Mouse (Mus musculus) left cerebral cortex, adult 11 months (tissue): ENCODE measurements around the gene Tspan4.
A peak's percentile ranks its signal among the peaks of the same experiment; 100 is the strongest.

Source experiments
- DNase-seq: peaks from one replicate; pipeline ENCODE4 v3.0.0; 2022; ENCODE audit warnings: low spot score

The Tspan4 gene

GRCm38 (mm10) chr7:141508160-141508559 lies 33.1 kb downstream of the Tspan4 start:
- no peak for DNase-seq

DNA sequence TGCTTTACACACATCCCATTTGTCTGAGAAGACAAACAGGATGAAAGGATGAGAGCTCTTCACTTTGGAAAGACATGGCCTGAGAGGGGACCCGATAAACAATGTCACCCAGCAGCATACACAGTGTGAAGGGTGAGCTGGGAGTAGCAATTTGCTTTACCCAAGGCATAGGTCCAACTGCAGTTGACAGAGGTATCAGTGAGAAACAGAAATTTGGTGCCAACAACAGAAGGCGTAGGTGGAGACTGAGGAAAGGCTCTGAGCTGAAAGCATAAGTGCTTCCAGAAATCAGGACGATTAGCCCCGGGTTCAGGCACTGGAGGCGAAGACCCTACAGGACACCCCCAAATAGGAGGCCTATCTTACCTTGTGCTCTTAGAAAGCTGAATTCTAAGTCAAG lies 35.2 kb downstream of the Tspan4 start:
- DNase-seq = no peak

DNA sequence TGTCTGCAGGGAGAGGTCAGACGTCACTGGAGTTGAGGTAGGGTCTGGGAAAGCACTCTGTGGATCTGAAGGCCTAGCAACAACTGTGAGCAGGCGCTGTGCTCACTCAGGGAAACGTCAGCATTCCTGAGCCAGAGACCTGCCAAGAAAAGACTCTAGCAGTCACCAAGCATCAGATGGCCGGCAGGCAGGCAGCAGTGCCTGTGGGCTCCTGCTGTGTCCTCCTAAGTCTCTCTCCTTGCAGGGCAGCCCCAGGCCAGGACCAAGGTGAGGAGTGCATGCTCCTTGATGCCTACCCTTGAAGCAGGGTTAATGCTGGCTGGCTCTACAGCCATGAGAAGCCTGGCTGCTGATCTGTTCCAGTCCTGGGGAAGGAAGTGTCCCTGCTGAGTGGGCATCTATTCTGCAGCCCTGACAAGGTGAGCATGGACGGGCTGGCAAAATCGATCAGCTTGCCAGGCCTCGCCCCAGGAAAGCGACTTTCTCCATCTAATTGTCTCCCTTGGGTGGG lies 35.7 kb downstream of the Tspan4 start:
- DNase-seq = no peak

- DNase-seq = no peak
These were observed 42.6 kb downstream of the Tspan4 start for GRCm38 (mm10) chr7:141517638-141518037.

- no peak for DNase-seq
These were observed 43.3 kb downstream of the Tspan4 start for GRCm38 (mm10) chr7:141518296-141518695.

- DNase-seq = no peak
These were observed 43.9 kb downstream of the Tspan4 start for GRCm38 (mm10) chr7:141518926-141519325.

- DNase-seq = no peak
These were observed 44.8 kb downstream of the Tspan4 start for GRCm38 (mm10) chr7:141519795-141520194.

- DNase-seq = no peak
These were observed 48.0 kb downstream of the Tspan4 start for GRCm38 (mm10) chr7:141523007-141523406.

DNA sequence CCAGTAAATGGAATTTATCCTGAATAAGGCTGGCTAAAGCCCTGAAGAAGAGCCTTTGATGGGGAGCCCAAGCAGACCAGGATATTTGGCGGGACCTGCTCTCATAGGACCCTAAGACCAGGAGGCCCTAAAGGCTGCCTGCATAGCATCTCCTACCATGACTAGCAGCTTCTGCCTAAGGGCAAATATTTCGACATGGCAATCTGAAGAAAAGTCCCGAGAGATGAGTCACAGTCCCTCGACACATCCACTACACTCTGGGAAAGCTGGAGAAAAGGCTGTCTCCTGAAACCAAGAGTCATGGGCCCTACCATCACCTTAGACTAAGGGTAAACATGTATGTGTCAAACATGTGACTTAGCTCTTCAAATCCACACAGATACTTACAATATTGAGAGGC lies 49.2 kb downstream of the Tspan4 start:
- no peak for DNase-seq

- peak; percentile 68 for DNase-seq
These were observed 49.9 kb downstream of the Tspan4 start for GRCm38 (mm10) chr7:141524760-141525579.

DNA sequence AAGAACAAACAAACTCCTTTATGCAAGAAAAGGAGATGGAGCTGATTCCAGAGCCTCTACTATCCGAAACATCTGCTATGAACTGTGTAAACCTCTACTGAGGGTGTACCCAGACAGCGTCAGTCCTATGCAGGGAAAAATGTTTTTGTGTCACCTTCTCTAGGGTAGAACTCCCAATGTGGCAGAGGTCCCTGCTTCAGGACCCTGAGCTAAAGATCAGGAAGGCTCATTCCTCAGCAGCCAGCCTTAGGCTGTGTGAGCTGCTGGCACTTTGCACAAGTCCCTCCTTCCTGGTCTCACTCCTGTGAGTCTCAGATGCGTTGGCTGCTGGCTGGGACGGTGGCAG lies 50.5 kb downstream of the Tspan4 start:
- no peak for DNase-seq

GRCm38 (mm10) chr7:141535570-141535969 lies 60.5 kb downstream of the Tspan4 start:
- no peak for DNase-seq

- DNase-seq = no peak
These were observed 64.0 kb downstream of the Tspan4 start for GRCm38 (mm10) chr7:141538852-141539555.

- DNase-seq = peak; percentile 94
These were observed 64.7 kb downstream of the Tspan4 start, which contains the start of gene Chid1 for GRCm38 (mm10) chr7:141539556-141540311. Chid1 (minus strand) TSS chr7:141539857.

- peak; percentile 68 for DNase-seq
These were observed 65.5 kb downstream of the Tspan4 start for GRCm38 (mm10) chr7:141540312-141541081.

- no peak for DNase-seq
These were observed 66.6 kb downstream of the Tspan4 start for GRCm38 (mm10) chr7:141541681-141542080.

DNA sequence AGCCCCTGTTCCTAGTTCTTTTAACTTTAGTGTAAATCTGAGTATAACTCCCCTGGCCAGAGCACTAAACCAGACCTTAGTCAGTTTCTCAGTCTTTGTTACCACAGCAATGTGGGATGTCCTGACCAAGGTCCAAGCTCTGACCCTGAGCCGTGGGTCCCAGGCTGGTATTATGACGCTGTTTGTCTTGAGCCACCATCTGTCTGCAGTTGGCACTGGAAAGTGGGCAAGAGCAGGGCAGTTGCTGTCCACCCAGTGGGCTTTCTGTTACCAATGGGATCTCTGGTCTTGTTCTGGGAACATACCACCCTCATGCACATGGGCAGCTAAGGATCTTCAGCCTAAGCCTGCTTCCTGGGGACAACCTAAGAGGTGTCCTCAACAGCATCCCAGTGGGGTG lies 67.5 kb downstream of the Tspan4 start:
- DNase-seq = no peak
